Mouse (Mus musculus) MEL (cell line): ENCODE results near the gene Kctd11.

Source experiments
- CHD1 ChIP-seq: IDR thresholded peaks from 2 replicates; pipeline ENCODE4 v1.6.1; 2012; ENCODE audit warnings: low read depth, mild to moderate bottlenecking, inconsistent platforms, low read length, improper control_type of control experiment
- EP300 ChIP-seq, 2 experiments: IDR thresholded peaks; 2 replicates each; pipeline ENCODE4 v1.6.1; 2011; ENCODE audit warnings: improper control_type of control experiment in 2 of 2, low read length in 2 of 2, low read depth in 1 of 2, mild to moderate bottlenecking in 1 of 2
- POLR2A ChIP-seq, 2 experiments: IDR thresholded peaks; 2 replicates each; pipeline ENCODE4 v1.6.1; 2011 to 2012; ENCODE audit warnings: low read length in 2 of 2, mild to moderate bottlenecking in 2 of 2, control low read depth in 1 of 2, improper control_type of control experiment in 1 of 2, low read depth in 1 of 2, moderate library complexity in 1 of 2; ENCODE audit not compliant: control insufficient read depth in 1 of 2, insufficient read depth in 1 of 2, poor library complexity in 1 of 2
- SIN3A ChIP-seq: IDR thresholded peaks from 2 replicates; pipeline ENCODE4 v1.6.1; 2012; ENCODE audit warnings: low read length, improper control_type of control experiment, inconsistent platforms

DNA sequence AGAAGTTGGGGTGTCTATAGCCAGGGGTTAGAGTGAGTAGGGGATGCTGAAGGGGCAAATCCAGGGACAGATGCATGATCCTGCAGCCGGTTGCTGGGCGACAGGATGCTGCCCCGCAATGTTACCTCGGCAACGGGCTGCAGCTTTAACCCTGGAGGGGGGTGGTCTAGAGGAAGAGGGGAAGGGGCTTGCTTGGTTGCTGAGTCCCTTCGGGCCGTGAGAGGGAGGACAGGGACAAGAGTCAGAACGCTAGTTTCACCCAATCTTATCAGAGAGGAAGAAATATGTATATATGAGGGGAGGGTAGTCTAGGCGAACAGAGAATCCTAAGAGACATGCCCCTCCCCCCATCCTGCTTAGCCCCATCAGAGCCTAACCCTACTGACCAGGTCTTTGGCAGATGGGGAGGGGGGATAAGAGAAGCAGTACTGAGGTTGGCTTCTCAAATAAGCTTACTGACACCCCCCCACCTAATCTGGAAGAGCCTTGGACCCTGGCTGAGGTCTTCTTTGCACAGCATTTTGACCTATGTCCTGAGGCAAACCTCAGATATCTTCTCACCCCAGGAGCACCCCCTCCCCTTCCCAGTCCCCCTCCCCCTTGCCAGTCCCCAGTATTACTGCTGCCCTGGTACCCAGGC, 45.8 kb downstream of the Kctd11 start:
- TF ChIP-seq SIN3A (no peak), CHD1 (no peak), EP300 (IDR thresholded peaks at IDR 0.05; ENCODE audit: low read depth in 1 of 2, low read length in 2 of 2) (no peak), POLR2A (IDR thresholded peaks at IDR 0.05; ENCODE audit: control insufficient read depth in 1 of 2, insufficient read depth in 1 of 2, low read depth in 1 of 2, low read length in 2 of 2, poor library complexity in 1 of 2) (no peak)
